Mouse (Mus musculus) CH12.LX (cell line): Measurements from ENCODE around the gene Ppt2. TPM values are rescaled to one million over a fixed set of nuclear protein-coding genes. Genes with fewer than 3 reads are reported as not detected.

ENCODE experiments used
- DNase-seq: peaks from one replicate; pipeline ENCODE4 v3.0.0-alpha.2; 2013; ENCODE audit errors: extremely low read depth
- H3K27ac ChIP-seq: 2 replicates; pipeline ENCODE4 v1.5.1; 2012; ENCODE audit warnings: low read depth, mild to moderate bottlenecking, control low read depth, moderate library complexity; ENCODE audit not compliant: insufficient read depth
- H3K27me3 ChIP-seq: replicated peaks from 2 replicates; pipeline ENCODE3; 2012; ENCODE audit warnings: inconsistent platforms
- H3K36me3 ChIP-seq, 2 experiments: replicated peaks in 1 of 2; 2 replicates each; pipeline versions ENCODE3 to v1.6.1; 2012; ENCODE audit warnings: inconsistent platforms in 1 of 2, low read length in 1 of 2, mild to moderate bottlenecking in 1 of 2, mixed read lengths in 1 of 2, moderate library complexity in 1 of 2; ENCODE audit not compliant: control insufficient read depth in 1 of 2, insufficient read depth in 1 of 2
- H3K4me1 ChIP-seq, 2 experiments: 2 replicates each; pipeline ENCODE4 v1.6.1; 2012; ENCODE audit warnings: inconsistent platforms in 1 of 2, moderate library complexity in 1 of 2; ENCODE audit not compliant: insufficient read depth in 2 of 2, control insufficient read depth in 1 of 2
- H3K4me2 ChIP-seq: 2 replicates; pipeline ENCODE4 v1.6.1; 2012; ENCODE audit warnings: low read depth, mild to moderate bottlenecking, control low read depth; ENCODE audit not compliant: poor library complexity, insufficient read depth, severe bottlenecking
- H3K4me3 ChIP-seq, 3 experiments: fragments of 150-350 bp in 1 of 3; sonication (generic) in 1 of 3; replicated peaks in 1 of 3; 2 replicates each; pipeline versions ENCODE3 to v1.5.1; 2011 to 2012; ENCODE audit warnings: low read depth in 2 of 3, low read length in 2 of 3, mild to moderate bottlenecking in 2 of 3, moderate library complexity in 2 of 3, control low read depth in 1 of 3, improper control_type of control experiment in 1 of 3, inconsistent platforms in 1 of 3, mixed read lengths in 1 of 3; ENCODE audit not compliant: poor library complexity in 1 of 3
- H3K79me2 ChIP-seq: replicated peaks from 2 replicates; pipeline ENCODE4 v1.6.1; 2012; ENCODE audit warnings: mild to moderate bottlenecking, moderate library complexity; ENCODE audit not compliant: control insufficient read depth, poor library complexity, insufficient read depth, severe bottlenecking; ENCODE audit errors: extremely low read depth
- H3K9ac ChIP-seq: 2 replicates; pipeline ENCODE4 v1.6.1; 2012; ENCODE audit warnings: low read depth, mild to moderate bottlenecking, control low read depth, moderate library complexity; ENCODE audit not compliant: insufficient read depth
- H3K9me3 ChIP-seq: replicated peaks from 2 replicates; pipeline ENCODE3; 2012; ENCODE audit warnings: low read length, inconsistent platforms, mixed read lengths
- CHD1 ChIP-seq: IDR thresholded peaks from 2 replicates; pipeline ENCODE4 v1.6.1; 2012; ENCODE audit warnings: low read depth, low read length, improper control_type of control experiment, inconsistent platforms
- ELF1 ChIP-seq: IDR thresholded peaks from 2 replicates; pipeline ENCODE4 v1.6.1; 2014; ENCODE audit warnings: low read depth, mild to moderate bottlenecking, inconsistent platforms, low read length, improper control_type of control experiment
- EP300 ChIP-seq: IDR thresholded peaks from 2 replicates; pipeline ENCODE4 v1.6.1; 2011; ENCODE audit warnings: low read length, improper control_type of control experiment
- ETS1 ChIP-seq: conservative IDR thresholded peaks from 2 replicates; pipeline ENCODE4 v1.6.1; 2012; ENCODE audit warnings: low read depth, mild to moderate bottlenecking, inconsistent platforms, low read length, improper control_type of control experiment, moderate library complexity
- GABPA ChIP-seq: IDR thresholded peaks from 2 replicates; pipeline ENCODE4 v1.6.1; 2012; ENCODE audit warnings: low read depth, low read length, improper control_type of control experiment, inconsistent platforms; ENCODE audit not compliant: insufficient replicate concordance
- HCFC1 ChIP-seq: IDR thresholded peaks from 2 replicates; pipeline ENCODE4 v1.6.1; 2012; ENCODE audit warnings: low read depth, mild to moderate bottlenecking, inconsistent platforms, low read length, improper control_type of control experiment
- JUN ChIP-seq: IDR thresholded peaks from 2 replicates; pipeline ENCODE4 v1.6.1; 2011; ENCODE audit warnings: low read depth, mild to moderate bottlenecking, low read length, improper control_type of control experiment, moderate library complexity; ENCODE audit not compliant: insufficient read depth
- KAT2A ChIP-seq: IDR thresholded peaks from 2 replicates; pipeline ENCODE4 v1.6.1; 2012; ENCODE audit warnings: low read length, improper control_type of control experiment, inconsistent platforms; ENCODE audit not compliant: insufficient replicate concordance
- MAX ChIP-seq: IDR thresholded peaks from 2 replicates; pipeline ENCODE4 v1.6.1; 2011; ENCODE audit warnings: low read length, improper control_type of control experiment
- MAZ ChIP-seq: IDR thresholded peaks from 2 replicates; pipeline ENCODE4 v1.6.1; 2012; ENCODE audit warnings: low read depth, mild to moderate bottlenecking, inconsistent platforms, low read length, improper control_type of control experiment, moderate library complexity
- MXI1 ChIP-seq: IDR thresholded peaks from 2 replicates; pipeline ENCODE4 v1.6.1; 2011; ENCODE audit warnings: mild to moderate bottlenecking, low read depth, low read length, improper control_type of control experiment
- POLR2A ChIP-seq: IDR thresholded peaks from 2 replicates; pipeline ENCODE4 v1.6.1; 2011; ENCODE audit warnings: low read depth, mild to moderate bottlenecking, improper control_type of control experiment, low read length
- POLR2AphosphoS2 ChIP-seq: IDR thresholded peaks from 2 replicates; pipeline ENCODE4 v1.6.1; 2011; ENCODE audit warnings: low read depth, low read length, improper control_type of control experiment
- SIN3A ChIP-seq: IDR thresholded peaks from 2 replicates; pipeline ENCODE4 v1.6.1; 2012; ENCODE audit warnings: low read length, improper control_type of control experiment, inconsistent platforms
- TBP ChIP-seq: conservative IDR thresholded peaks from 2 replicates; pipeline ENCODE4 v1.6.1; 2011; ENCODE audit warnings: low read depth, low read length, improper control_type of control experiment
- UBTF ChIP-seq: IDR thresholded peaks from 2 replicates; pipeline ENCODE4 v1.6.1; 2012; ENCODE audit warnings: low read depth, mild to moderate bottlenecking, inconsistent platforms, low read length, improper control_type of control experiment, moderate library complexity
- ZKSCAN1 ChIP-seq: IDR thresholded peaks from 2 replicates; pipeline ENCODE4 v1.6.1; 2012; ENCODE audit warnings: low read depth, inconsistent platforms, low read length, improper control_type of control experiment, borderline replicate concordance
- ZMIZ1 ChIP-seq: IDR thresholded peaks from 2 replicates; pipeline ENCODE4 v1.6.1; 2012; ENCODE audit warnings: low read depth, mild to moderate bottlenecking, inconsistent platforms, low read length, improper control_type of control experiment
- dilution Hi-C: fragments of 300-500 bp; cut with MboI; formaldehyde crosslinking; loops from 2 replicates; pipeline ENCODE4 v1.14.3; 2020; ENCODE audit warnings: low sequenced_read_pairs; ENCODE audit not compliant: extremely low pct_unique_long_range_greater_than_20kb, extremely low pct_ligation_motif_present
- in situ Hi-C: fragments of 300-500 bp; cut with MboI; formaldehyde crosslinking; loops from 3 replicates; pipeline ENCODE4 v1.14.3; 2019; ENCODE audit warnings: low sequenced_read_pairs, low pct_ligation_motif_present, low pct_unique_long_range_greater_than_20kb, mixed read lengths
- polyA plus RNA-seq: library from polyadenylated mRNA; unstranded; fragments of >175 nt; gene quantifications from 2 replicates; pipeline ENCODE4 v1.2.1, GENCODE M21; 2012; ENCODE audit warnings: low read depth; ENCODE audit not compliant: insufficient read length
- total RNA-seq, 2 experiments: library from RNA; depleted of rRNA; stranded (reverse); fragments of 300-350 nt in 1 of 2; fragments of >200 nt in 1 of 2; gene quantifications; 2 replicates each; pipeline ENCODE4 v1.2.3; 2012 to 2014

The Ppt2 gene
- total and polyA plus RNA-seq, 3 experiments: 0.84 to 1.9 TPM; not detected in 1

DNA sequence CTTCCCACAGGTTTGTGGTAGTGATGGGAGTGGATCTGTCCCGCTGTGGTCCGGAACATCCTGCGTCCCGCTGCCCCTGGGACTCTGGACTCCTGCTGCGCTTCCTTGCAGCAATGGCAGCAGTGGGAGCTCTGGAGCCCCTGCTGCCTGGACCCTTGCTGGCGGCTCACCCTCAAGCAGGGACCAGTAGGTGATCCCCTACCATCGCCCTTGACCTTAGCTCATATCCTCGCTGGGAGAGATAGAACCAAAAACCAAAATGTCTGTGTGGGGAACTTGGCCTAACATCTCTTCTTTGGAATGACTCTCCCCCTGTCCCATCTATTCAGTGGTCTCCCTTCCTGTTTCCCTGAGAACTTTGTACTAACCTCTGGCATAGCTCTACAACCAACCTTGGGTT is 44.5 kb downstream of the Ppt2 start:
- H3K79me2 ChIP-seq: no peaks in the 10 kb centered on the region; the same call in 1 of the 2 replicates
- H3K27me3 ChIP-seq: peaks cover 8% of the 10 kb centered on the region
- dilution Hi-C loops: no loop called here
- no peak for DNase-seq
- H3K27ac ChIP-seq: no peak overlapping the region
- no peak for TF ChIP-seq ELF1
- TF ChIP-seq MAX: no peak
- no peak for TF ChIP-seq ZKSCAN1
- no peak for TF ChIP-seq ZMIZ1
- no peak for TF ChIP-seq UBTF
- no peak for TF ChIP-seq MXI1
- no peak for TF ChIP-seq SIN3A
- TF ChIP-seq ETS1: no peak
- no peak for TF ChIP-seq GABPA
- in situ Hi-C loops: no loop called here
- no peaks in the 10 kb centered on the region for H3K36me3 ChIP-seq
- no peak overlapping the region for H3K4me2 ChIP-seq
- H3K9ac ChIP-seq: no peak overlapping the region
- no peak overlapping the region for H3K4me3 ChIP-seq
- no peaks in the 10 kb centered on the region for H3K9me3 ChIP-seq
- H3K4me1 ChIP-seq: peaks cover 0 to 14% of the 10 kb centered on the region in 2 experiments; a peak in 2 of 4 replicates

GRCm38 (mm10) chr17:34583397-34583796 is 44.9 kb downstream of the Ppt2 start:
- in situ Hi-C loops: no loop called here

GRCm38 (mm10) chr17:34582528-34582927 is 45.8 kb downstream of the Ppt2 start:
- no peak overlapping the region for H3K4me2 ChIP-seq
- no peak for DNase-seq
- H3K36me3 ChIP-seq: no peaks in the 10 kb centered on the region
- in situ Hi-C loops: no loop called here
- H3K9ac ChIP-seq: no peak overlapping the region
- TF ChIP-seq HCFC1: no peak
- TF ChIP-seq, all 38 proteins: peak for 0
- Histone ChIP-seq H3K79me2 (no peaks in the 10 kb centered on the region), H3K27ac (no peak overlapping the region), H3K9me3 (no peaks in the 10 kb centered on the region), H3K4me1 (peaks cover 2 to 17% of the 10 kb centered on the region in 2 experiments; a peak in 3 of 4 replicates), H3K27me3 (peaks cover 8% of the 10 kb centered on the region), H3K4me3 (no peak overlapping the region)
- dilution Hi-C loops: no loop called here

More at GRCm38 (mm10) chr17:34583397-34583796, 44.9 kb downstream of the Ppt2 start:
- dilution Hi-C loops: no loop called here
- H3K27ac ChIP-seq: no peak overlapping the region
- H3K4me1 ChIP-seq: peaks cover 0 to 12% of the 10 kb centered on the region in 2 experiments; a peak in 2 of 4 replicates
- peaks cover 8% of the 10 kb centered on the region for H3K27me3 ChIP-seq
- no peak for DNase-seq
- TF ChIP-seq MAZ (no peak), JUN (no peak), TBP (no peak), POLR2AphosphoS2 (no peak), KAT2A (no peak), POLR2A (no peak), CHD1 (no peak), EP300 (no peak)
- no peaks in the 10 kb centered on the region; the same call in 1 of the 2 replicates for H3K79me2 ChIP-seq
- no peak overlapping the region for H3K9ac ChIP-seq
- H3K4me2 ChIP-seq: no peak overlapping the region
- H3K4me3 ChIP-seq: no peak overlapping the region
- no peaks in the 10 kb centered on the region for H3K9me3 ChIP-seq
- no peaks in the 10 kb centered on the region for H3K36me3 ChIP-seq
